In genomic region chr13:31689317-31689716, GRCm38 (mm10) we compare ENCODE assay signal across 9 mouse cellular contexts.
DNase-seq lines count a peak whose midpoint lies in the region; ATAC-seq lines count a peak whose summit lies in the region.
"Had no signal": no experiment of that assay in that cellular context is flagged by ENCODE, and none has a peak within 500 bp of the region (broad histone marks: within the 10 kb centered on the region; RNA-seq: fewer than 3 reads in every experiment).

No protein-coding gene starts in this region.

- no peak overlapping the region for H3K27ac ChIP-seq in limb, embryonic 11.5 days (replicated peaks; ENCODE audit: low read depth, low read length)
- no peak overlapping the region for H3K27ac ChIP-seq in limb, embryonic 10.5 days
- H3K27ac ChIP-seq: embryonic facial prominence, embryonic 15.5 days had no signal

- no peaks in the 10 kb centered on the region for H3K4me1 ChIP-seq in limb, embryonic 11.5 days (ENCODE audit: control insufficient read depth, insufficient read depth, low read length)
- no peaks in the 10 kb centered on the region for H3K4me1 ChIP-seq in limb, embryonic 10.5 days
- H3K4me1 ChIP-seq: embryonic facial prominence, embryonic 15.5 days had no signal

- no peak overlapping the region for H3K4me2 ChIP-seq in limb, embryonic 11.5 days (ENCODE audit: low read depth, severe bottlenecking)
- H3K4me2 ChIP-seq: embryonic facial prominence, embryonic 15.5 days had no signal

- no peak for ATAC-seq in limb, embryonic 11.5 days (ENCODE audit: insufficient number of reproducible peaks, low FRiP score, low TSS enrichment, low read depth)

- no peaks in the 10 kb centered on the region for H3K27me3 ChIP-seq in limb, embryonic 11.5 days (ENCODE audit: control insufficient read depth, insufficient read depth, low read length)
- H3K27me3 ChIP-seq in limb, embryonic 10.5 days (ENCODE audit: low read depth, poor library complexity, severe bottlenecking): no peaks in the 10 kb centered on the region
- H3K27me3 ChIP-seq: embryonic facial prominence, embryonic 15.5 days had no signal

- H3K4me3 ChIP-seq in limb, embryonic 11.5 days (ENCODE audit: low read depth, low read length): no peak overlapping the region
- H3K4me3 ChIP-seq in limb, embryonic 10.5 days: no peak overlapping the region
- H3K4me3 ChIP-seq: embryonic facial prominence, embryonic 15.5 days had no signal

- H3K9ac ChIP-seq in limb, embryonic 11.5 days (ENCODE audit: low read length): no peak overlapping the region
- H3K9ac ChIP-seq: embryonic facial prominence, embryonic 15.5 days had no signal

- no peaks in the 10 kb centered on the region for H3K9me3 ChIP-seq in limb, embryonic 11.5 days (ENCODE audit: control insufficient read depth, low read length)
- H3K9me3 ChIP-seq in limb, embryonic 10.5 days (replicated peaks): no peaks in the 10 kb centered on the region
- H3K9me3 ChIP-seq: embryonic facial prominence, embryonic 15.5 days had no signal

- no peaks in the 10 kb centered on the region for H3K36me3 ChIP-seq in limb, embryonic 11.5 days (ENCODE audit: control insufficient read depth, insufficient read depth, low read length)
- H3K36me3 ChIP-seq in limb, embryonic 10.5 days: no peaks in the 10 kb centered on the region
- H3K36me3 ChIP-seq: embryonic facial prominence, embryonic 15.5 days had no signal

- DNase-seq in cerebellum, postnatal 10 days: peak; percentile 42 to 43
- DNase-seq in cerebellum, adult 8-10 months: no peak
- peak; percentile 41 for DNase-seq in limb, embryonic 11.5 days (ENCODE audit: low spot score)
- no peak for DNase-seq in limb, embryonic 10.5 days (ENCODE audit: low spot score)
- DNase-seq in adrenal gland, postnatal 10 days: peak; percentile 43
- DNase-seq in lung, postnatal 10 days: peak; percentile 28
- DNase-seq in MN1 (ENCODE audit: low spot score): no peak
- no peak for DNase-seq in layer of hippocampus, postnatal 14 days (ENCODE audit: low spot score in 2 of 2)

- WGBS in limb, embryonic 11.5 days: 0% methylated on average over 1 of the region's 1 CpGs
- 5% methylated on average over 1 of the region's 1 CpGs for WGBS in limb, embryonic 10.5 days

Comparison
In these comparisons a context has a peak if more than half of its experiments do, and no peak if none do; other contexts are left out.
1. DNase-seq: peak in cerebellum, postnatal 10 days (2 of 2), limb, embryonic 11.5 days (single experiment), adrenal gland, postnatal 10 days (single experiment) and lung, postnatal 10 days (single experiment); none in cerebellum, adult 8-10 months (single experiment), limb, embryonic 10.5 days (single experiment), MN1 (single experiment) and layer of hippocampus, postnatal 14 days (0 of 2).